Mouse (Mus musculus): Measurements from ENCODE around the gene Ctu2. TPM values are rescaled to one million over a fixed set of nuclear protein-coding genes. Genes with fewer than 3 reads are reported as not detected.
A peak's percentile ranks its signal among the peaks of the same experiment; 100 is the strongest.

Gene Ctu2
- polyA plus RNA-seq, 1 experiment from 2014 or later = 55.6 TPM

DNA sequence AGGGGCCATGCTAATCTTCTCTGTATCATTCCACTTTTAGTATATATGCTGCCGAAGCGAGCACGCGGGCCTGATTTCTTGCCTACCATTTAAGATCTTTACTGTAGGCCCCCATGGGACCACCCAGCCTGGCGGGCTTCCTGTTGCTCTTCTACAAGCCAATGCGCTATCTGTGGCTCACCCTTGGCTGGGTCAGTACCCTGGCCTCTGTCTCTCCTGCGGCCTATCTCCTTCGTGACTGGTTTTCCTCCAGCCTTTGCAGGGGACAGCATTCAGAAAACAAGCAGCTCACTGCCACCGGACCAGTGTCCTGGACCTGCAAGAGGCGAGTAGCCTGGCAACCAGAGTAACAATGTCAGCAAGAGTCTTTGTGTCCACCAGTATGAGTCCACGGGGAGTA is 44.7 kb downstream of the Ctu2 start:
- H3K4me3 ChIP-seq (ENCODE audit: low read depth, low read length) = no peak overlapping the region
- WGBS = 58% methylated on average over 11 of the region's 11 CpGs
- H3K9ac ChIP-seq (ENCODE audit: low read depth, low read length) = no peak overlapping the region
- peak overlapping the region; percentile 15; the same call in 1 of the 2 replicates for H3K4me2 ChIP-seq
- H3K36me3 ChIP-seq (ENCODE audit: control insufficient read depth, insufficient read depth, low read length) = no peaks in the 10 kb centered on the region; the same call in 1 of the 2 replicates
- no peak overlapping the region; the same call in 1 of the 2 replicates for H3K27ac ChIP-seq (ENCODE audit: low read depth, low read length)
- H3K4me1 ChIP-seq (replicated peaks; ENCODE audit: control insufficient read depth, insufficient read depth, low read length) = peaks cover 82% of the 10 kb centered on the region
- no peaks in the 10 kb centered on the region for H3K27me3 ChIP-seq (replicated peaks; ENCODE audit: control insufficient read depth, insufficient read depth, low read length)
- H3K9me3 ChIP-seq (ENCODE audit: control insufficient read depth, low read length) = no peaks in the 10 kb centered on the region
- no peak for DNase-seq (ENCODE audit: low spot score)
- no peak for ATAC-seq (replicated peaks; ENCODE audit: low FRiP score)

DNA sequence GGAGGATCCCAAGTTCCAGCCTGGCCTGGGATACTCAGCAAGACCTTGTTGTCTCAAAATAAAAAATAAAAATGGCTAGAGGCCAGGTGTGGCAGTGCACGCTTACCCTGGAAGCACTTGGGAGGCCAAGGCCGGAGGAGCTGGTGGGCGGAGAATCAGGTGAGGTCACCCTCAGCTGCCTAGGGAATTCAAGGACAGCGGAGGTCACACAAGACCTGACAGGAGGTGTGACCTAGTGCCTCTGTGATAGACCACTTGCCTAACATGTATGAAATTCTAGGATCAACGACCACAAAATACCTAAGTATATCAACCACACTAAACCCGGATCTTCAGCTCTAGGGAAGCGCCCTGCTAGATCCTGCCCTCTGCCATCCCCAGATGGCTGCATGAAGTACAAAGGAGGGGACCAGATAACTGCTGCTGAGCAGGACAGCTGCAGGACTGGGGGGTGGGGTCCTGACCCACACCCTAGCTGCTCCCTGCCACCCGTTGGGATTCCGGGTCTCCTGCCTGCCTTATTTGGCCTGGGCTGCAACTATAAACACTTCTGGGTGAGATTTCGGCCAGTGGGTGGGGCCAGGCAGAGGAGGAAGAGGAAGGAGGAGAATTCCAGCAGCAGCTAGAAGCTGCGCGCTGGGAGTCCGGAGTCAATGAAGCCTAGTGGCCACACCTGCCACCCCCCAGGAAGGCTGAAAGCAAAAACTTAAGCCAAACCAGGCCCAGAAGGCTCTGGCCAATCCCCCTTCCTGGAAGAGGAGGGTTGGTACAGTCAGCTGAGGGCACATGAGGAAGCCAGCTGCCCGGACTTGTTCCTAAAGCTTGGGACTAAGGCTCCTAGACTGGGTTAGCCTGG is 47.1 kb downstream of the Ctu2 start:
- Histone ChIP-seq H3K4me1 (replicated peaks; ENCODE audit: control insufficient read depth, insufficient read depth, low read length) (peaks cover 82% of the 10 kb centered on the region), H3K4me2 (peak overlapping the region; percentile 59), H3K27me3 (replicated peaks; ENCODE audit: control insufficient read depth, insufficient read depth, low read length) (no peaks in the 10 kb centered on the region), H3K36me3 (ENCODE audit: control insufficient read depth, insufficient read depth, low read length) (no peaks in the 10 kb centered on the region; the same call in 1 of the 2 replicates), H3K27ac (ENCODE audit: low read depth, low read length) (peak overlapping the region; percentile 67), H3K9me3 (ENCODE audit: control insufficient read depth, low read length) (no peaks in the 10 kb centered on the region), H3K9ac (ENCODE audit: low read depth, low read length) (peak overlapping the region; percentile 31), H3K4me3 (ENCODE audit: low read depth, low read length) (0 out of 2 replicates have a peak overlapping the region, but pooled peaks have one; percentile 4)
- ATAC-seq (replicated peaks; ENCODE audit: low FRiP score) = no peak
- DNase-seq (ENCODE audit: low spot score) = no peak
- 55% methylated on average over 14 of the region's 14 CpGs for WGBS

DNA sequence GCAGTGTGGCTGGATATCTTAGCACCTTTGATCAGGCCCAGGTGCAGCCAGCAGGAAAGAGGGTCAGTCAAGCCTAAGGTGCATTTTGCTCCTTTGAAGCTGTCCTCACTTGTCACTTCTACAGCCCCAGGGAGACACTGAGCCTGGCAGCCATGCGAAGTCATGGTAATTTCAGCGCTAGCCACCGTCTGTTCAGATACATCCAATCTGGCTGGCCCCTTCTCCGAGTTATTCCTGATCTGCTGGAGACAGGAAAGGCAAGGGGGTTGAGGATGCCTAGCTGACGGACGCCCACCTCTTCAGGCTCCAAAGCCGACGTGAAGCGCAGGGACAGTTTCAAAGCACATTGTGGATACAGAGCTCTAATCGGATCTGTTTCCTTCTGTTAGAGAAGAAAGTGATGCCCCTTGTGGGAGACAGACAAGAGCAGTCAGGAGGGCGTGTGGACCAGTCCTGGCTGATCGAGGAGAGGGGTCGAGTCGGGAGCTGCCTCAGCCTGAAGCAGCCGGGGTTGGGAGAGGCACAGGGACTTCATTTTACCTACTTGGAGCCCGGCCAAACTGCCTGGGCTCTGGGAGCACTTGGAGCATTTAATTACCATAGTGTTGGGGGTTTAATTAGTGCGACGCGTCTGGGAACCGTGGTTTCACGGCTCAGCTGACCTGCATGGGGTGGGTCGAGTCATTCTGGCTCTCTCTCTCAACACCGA is 47.9 kb downstream of the Ctu2 start:
- ATAC-seq (replicated peaks; ENCODE audit: low FRiP score) = no peak
- Histone ChIP-seq H3K36me3 (ENCODE audit: control insufficient read depth, insufficient read depth, low read length) (peaks cover 6% of the 10 kb centered on the region), H3K4me3 (ENCODE audit: low read depth, low read length) (0 out of 2 replicates have a peak overlapping the region, but pooled peaks have one; percentile 4)

DNA sequence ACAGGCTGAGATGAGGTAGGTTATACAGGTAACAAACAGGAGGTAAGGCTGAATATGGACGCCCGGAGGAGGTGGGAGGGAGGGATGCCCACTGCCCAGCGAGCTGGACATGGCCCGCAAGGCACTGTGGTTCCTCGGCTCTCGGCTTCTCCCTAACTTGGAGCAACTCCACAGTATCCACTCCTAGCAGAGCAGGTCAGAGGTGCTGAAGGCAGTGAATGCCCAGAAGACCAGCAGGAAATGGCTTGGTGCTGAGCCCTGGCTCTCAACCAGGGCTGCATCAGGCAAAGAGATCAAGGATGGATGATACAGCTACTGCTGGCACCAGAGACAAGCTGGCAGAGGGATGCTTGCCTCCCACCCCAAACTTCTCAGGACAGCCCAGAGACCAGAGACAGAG is 48.6 kb downstream of the Ctu2 start:
- H3K9me3 ChIP-seq (ENCODE audit: control insufficient read depth, low read length) = no peaks in the 10 kb centered on the region
- H3K36me3 ChIP-seq (ENCODE audit: control insufficient read depth, insufficient read depth, low read length) = peaks cover 10% of the 10 kb centered on the region
- DNase-seq (ENCODE audit: low spot score) (no peak), ATAC-seq (replicated peaks; ENCODE audit: low FRiP score) (no peak)
- H3K4me1 ChIP-seq (replicated peaks; ENCODE audit: control insufficient read depth, insufficient read depth, low read length) = peaks cover 69% of the 10 kb centered on the region
- peak overlapping the region; percentile 59 for H3K4me2 ChIP-seq
- H3K27me3 ChIP-seq (replicated peaks; ENCODE audit: control insufficient read depth, insufficient read depth, low read length) = no peaks in the 10 kb centered on the region
- H3K4me3 ChIP-seq (ENCODE audit: low read depth, low read length) = no peak overlapping the region
- 87% methylated on average over 6 of the region's 6 CpGs for WGBS
- H3K27ac ChIP-seq (ENCODE audit: low read depth, low read length) = peak overlapping the region; percentile 67
- H3K9ac ChIP-seq (ENCODE audit: low read depth, low read length) = peak overlapping the region; percentile 41

More for the DNA sequence above, 47.9 kb downstream of the Ctu2 start:
- Histone ChIP-seq H3K9ac (ENCODE audit: low read depth, low read length) (peak overlapping the region; percentile 31), H3K4me1 (replicated peaks; ENCODE audit: control insufficient read depth, insufficient read depth, low read length) (peaks cover 75% of the 10 kb centered on the region), H3K4me2 (peak overlapping the region; percentile 59), H3K9me3 (ENCODE audit: control insufficient read depth, low read length) (no peaks in the 10 kb centered on the region), H3K27ac (ENCODE audit: low read depth, low read length) (peak overlapping the region; percentile 67), H3K27me3 (replicated peaks; ENCODE audit: control insufficient read depth, insufficient read depth, low read length) (no peaks in the 10 kb centered on the region)
- DNase-seq (ENCODE audit: low spot score) = no peak
- 45% methylated on average over 23 of the region's 23 CpGs for WGBS

DNA sequence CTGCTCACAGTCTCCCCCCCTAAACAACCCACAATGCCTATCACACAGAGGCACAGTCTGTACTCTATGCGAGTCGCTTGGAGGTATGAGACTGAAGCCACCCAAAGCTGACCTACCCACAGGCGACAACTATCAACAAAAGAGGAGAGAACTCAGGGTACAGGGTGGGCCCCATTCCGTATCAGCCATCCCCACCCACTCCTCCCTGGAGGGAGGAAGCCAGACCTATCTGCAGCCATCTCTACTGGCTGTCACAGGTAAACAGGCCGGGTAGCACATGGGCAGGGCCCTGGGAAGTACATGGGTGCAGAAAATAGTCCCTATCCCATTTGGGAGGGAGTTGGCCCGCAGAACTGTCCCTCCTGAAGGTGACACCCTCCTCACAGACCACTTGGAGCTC is 49.1 kb downstream of the Ctu2 start:
- no peak for DNase-seq (ENCODE audit: low spot score)
- peak overlapping the region; percentile 41 for H3K9ac ChIP-seq (ENCODE audit: low read depth, low read length)

DNA sequence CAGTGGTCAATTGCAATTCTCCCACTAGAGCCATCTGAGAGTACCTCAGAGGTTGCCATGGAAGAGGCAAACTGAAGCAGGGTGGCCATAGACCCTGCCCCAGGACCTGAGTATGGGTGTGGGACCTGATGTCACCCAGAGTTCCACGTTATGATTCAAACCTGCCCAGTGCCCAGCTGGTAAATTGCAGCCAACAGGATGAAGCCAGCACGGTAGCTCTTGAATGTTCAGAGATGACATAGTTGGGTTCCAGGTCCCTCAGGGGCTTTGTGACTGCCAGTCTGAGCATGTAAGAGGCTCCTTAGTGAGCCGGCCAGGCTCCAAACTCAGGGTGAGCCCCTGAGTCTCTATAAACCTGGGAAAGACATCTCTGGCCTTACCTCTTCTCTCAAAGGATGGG is 50.1 kb downstream of the Ctu2 start:
- Histone ChIP-seq H3K4me3 (ENCODE audit: low read depth, low read length) (no peak overlapping the region), H3K27me3 (replicated peaks; ENCODE audit: control insufficient read depth, insufficient read depth, low read length) (no peaks in the 10 kb centered on the region), H3K4me2 (0 out of 2 replicates have a peak overlapping the region, but pooled peaks have one; percentile 59), H3K9me3 (ENCODE audit: control insufficient read depth, low read length) (no peaks in the 10 kb centered on the region), H3K4me1 (replicated peaks; ENCODE audit: control insufficient read depth, insufficient read depth, low read length) (peaks cover 57% of the 10 kb centered on the region), H3K9ac (ENCODE audit: low read depth, low read length) (peak overlapping the region; percentile 41; the same call in 1 of the 2 replicates), H3K36me3 (ENCODE audit: control insufficient read depth, insufficient read depth, low read length) (peaks cover 10% of the 10 kb centered on the region), H3K27ac (ENCODE audit: low read depth, low read length) (peak overlapping the region; percentile 67)
- DNase-seq (ENCODE audit: low spot score) (no peak), ATAC-seq (replicated peaks; ENCODE audit: low FRiP score) (no peak)
- 66% methylated on average over 3 of the region's 3 CpGs for WGBS

More for the DNA sequence above, 49.1 kb downstream of the Ctu2 start:
- Histone ChIP-seq H3K9me3 (ENCODE audit: control insufficient read depth, low read length) (no peaks in the 10 kb centered on the region), H3K4me2 (peak overlapping the region; percentile 59), H3K27ac (ENCODE audit: low read depth, low read length) (peak overlapping the region; percentile 67), H3K4me1 (replicated peaks; ENCODE audit: control insufficient read depth, insufficient read depth, low read length) (peaks cover 64% of the 10 kb centered on the region), H3K36me3 (ENCODE audit: control insufficient read depth, insufficient read depth, low read length) (peaks cover 10% of the 10 kb centered on the region), H3K4me3 (ENCODE audit: low read depth, low read length) (peak overlapping the region; percentile 20; the same call in 1 of the 2 replicates), H3K27me3 (replicated peaks; ENCODE audit: control insufficient read depth, insufficient read depth, low read length) (no peaks in the 10 kb centered on the region)
- ATAC-seq (replicated peaks; ENCODE audit: low FRiP score) = peak; percentile 87
- WGBS = 47% methylated on average over 6 of the region's 6 CpGs

DNA sequence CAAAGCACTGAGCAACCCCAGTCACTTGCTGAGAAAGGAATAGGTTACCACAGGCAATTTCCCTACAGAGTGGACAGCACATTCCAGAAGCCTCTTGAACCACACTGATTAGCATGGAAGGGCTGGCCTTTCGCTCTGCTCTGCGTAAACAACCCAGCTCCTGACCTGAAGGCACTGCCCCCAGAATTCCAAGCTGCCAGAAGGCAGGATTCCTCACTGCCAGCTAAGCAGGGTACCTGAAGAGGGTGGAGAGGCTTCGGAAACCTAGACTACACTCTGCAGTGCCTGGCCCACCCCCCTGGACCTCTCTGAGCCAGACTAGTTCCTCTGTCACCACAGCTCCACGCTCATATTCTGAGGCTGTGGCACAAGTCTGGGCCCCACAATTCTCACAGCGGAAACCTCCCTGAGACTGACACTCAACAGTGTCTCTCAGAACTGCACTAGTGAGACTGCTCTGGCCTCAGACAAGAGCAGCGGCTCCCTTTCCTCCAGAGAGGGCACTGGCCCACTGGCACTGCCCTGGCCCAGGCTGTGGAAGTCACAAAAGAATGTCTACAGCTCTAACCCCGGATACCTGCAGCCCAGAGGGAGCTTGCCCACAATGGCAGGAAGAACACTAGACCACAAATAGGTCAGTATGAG is 50.7 kb downstream of the Ctu2 start:
- Histone ChIP-seq H3K9ac (ENCODE audit: low read depth, low read length) (0 out of 2 replicates have a peak overlapping the region, but pooled peaks have one; percentile 4), H3K9me3 (ENCODE audit: control insufficient read depth, low read length) (no peaks in the 10 kb centered on the region), H3K36me3 (ENCODE audit: control insufficient read depth, insufficient read depth, low read length) (peaks cover 10% of the 10 kb centered on the region), H3K27ac (ENCODE audit: low read depth, low read length) (peak overlapping the region; percentile 67), H3K4me1 (replicated peaks; ENCODE audit: control insufficient read depth, insufficient read depth, low read length) (peaks cover 61% of the 10 kb centered on the region), H3K4me3 (ENCODE audit: low read depth, low read length) (no peak overlapping the region), H3K4me2 (no peak overlapping the region), H3K27me3 (replicated peaks; ENCODE audit: control insufficient read depth, insufficient read depth, low read length) (no peaks in the 10 kb centered on the region)
- DNase-seq (ENCODE audit: low spot score) = no peak
- 58% methylated on average over 7 of the region's 7 CpGs for WGBS
- no peak for ATAC-seq (replicated peaks; ENCODE audit: low FRiP score)

DNA sequence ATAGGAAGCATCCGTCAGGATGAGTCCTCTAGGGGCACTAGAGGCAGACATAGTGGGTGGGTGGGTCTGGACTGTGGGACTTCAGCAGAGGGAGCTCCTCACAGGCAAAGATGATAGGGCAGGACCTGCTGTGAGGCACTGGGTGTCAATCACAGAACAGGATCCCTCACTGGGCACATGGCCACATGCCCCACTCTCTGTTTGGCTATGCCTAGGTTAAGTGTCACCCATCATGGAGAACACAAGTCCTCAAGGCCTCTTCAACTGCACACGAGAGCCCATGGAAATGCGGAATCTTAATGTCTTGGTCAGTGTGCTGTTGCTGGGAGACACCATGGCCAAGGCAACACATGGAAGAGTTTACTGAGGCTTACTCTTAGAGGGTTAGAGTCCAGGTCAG is 52.0 kb downstream of the Ctu2 start:
- H3K27ac ChIP-seq (ENCODE audit: low read depth, low read length) = no peak overlapping the region
- 98% methylated on average over 3 of the region's 3 CpGs for WGBS
- H3K4me3 ChIP-seq (ENCODE audit: low read depth, low read length) = no peak overlapping the region
- H3K9me3 ChIP-seq (ENCODE audit: control insufficient read depth, low read length) = no peaks in the 10 kb centered on the region
- no peak overlapping the region for H3K4me2 ChIP-seq
- H3K27me3 ChIP-seq (replicated peaks; ENCODE audit: control insufficient read depth, insufficient read depth, low read length) = no peaks in the 10 kb centered on the region
- ATAC-seq (replicated peaks; ENCODE audit: low FRiP score) (no peak), DNase-seq (ENCODE audit: low spot score) (no peak)
- H3K4me1 ChIP-seq (replicated peaks; ENCODE audit: control insufficient read depth, insufficient read depth, low read length) = peaks cover 64% of the 10 kb centered on the region
- H3K9ac ChIP-seq (ENCODE audit: low read depth, low read length) = no peak overlapping the region
- H3K36me3 ChIP-seq (ENCODE audit: control insufficient read depth, insufficient read depth, low read length) = peaks cover 10% of the 10 kb centered on the region
